Mouse (Mus musculus): Measurements from ENCODE around the gene Psd4. TPM values are rescaled to one million over a fixed set of nuclear protein-coding genes. Genes with fewer than 3 reads are reported as not detected.

Gene Psd4
- polyA plus RNA-seq, 1 experiment, result 12.3 TPM

GRCm38 (mm10) chr2:24384393-24384792 lies 17.0 kb downstream of the Psd4 start:
- no peak for DNase-seq
- H3K4me3 ChIP-seq (replicated peaks; ENCODE audit: extremely low read depth, low read depth, low read length), result no peak overlapping the region

GRCm38 (mm10) chr2:24385111-24385961 lies 18.0 kb downstream of the Psd4 start:
- DNase-seq, result peak; percentile 34
- no peaks in the 10 kb centered on the region for H3K4me1 ChIP-seq (ENCODE audit: control insufficient read depth, insufficient read depth, low read length)
- TF ChIP-seq POLR2A (IDR thresholded peaks at IDR 0.05; ENCODE audit: borderline replicate concordance, extremely low read depth, low read depth, low read length), result no peak
- TF ChIP-seq CTCF (IDR thresholded peaks at IDR 0.05; ENCODE audit: insufficient read depth, low read length), result no peak
- peak overlapping the region; percentile 29 for H3K4me3 ChIP-seq (replicated peaks; ENCODE audit: extremely low read depth, low read depth, low read length)
- WGBS, result 70% methylated on average over 14 of the region's 14 CpGs

More at GRCm38 (mm10) chr2:24384393-24384792, 17.0 kb downstream of the Psd4 start:
- TF ChIP-seq POLR2A (IDR thresholded peaks at IDR 0.05; ENCODE audit: borderline replicate concordance, extremely low read depth, low read depth, low read length) (no peak), CTCF (IDR thresholded peaks at IDR 0.05; ENCODE audit: insufficient read depth, low read length) (no peak)
- H3K4me1 ChIP-seq (ENCODE audit: control insufficient read depth, insufficient read depth, low read length), result no peaks in the 10 kb centered on the region

- DNase-seq, result no peak
- 72% methylated on average over 21 of the region's 21 CpGs for WGBS
- Histone ChIP-seq H3K4me1 (ENCODE audit: control insufficient read depth, insufficient read depth, low read length) (no peaks in the 10 kb centered on the region), H3K4me3 (replicated peaks; ENCODE audit: extremely low read depth, low read depth, low read length) (peak overlapping the region; percentile 31)
- TF ChIP-seq POLR2A (IDR thresholded peaks at IDR 0.05; ENCODE audit: borderline replicate concordance, extremely low read depth, low read depth, low read length) (peak; percentile 31; the same call in 1 of the 2 replicates), CTCF (IDR thresholded peaks at IDR 0.05; ENCODE audit: insufficient read depth, low read length) (no peak)
These were observed 19.0 kb downstream of the Psd4 start for GRCm38 (mm10) chr2:24386158-24386963.

GRCm38 (mm10) chr2:24386964-24387320 lies 19.6 kb downstream of the Psd4 start:
- WGBS, result 72% methylated on average over 2 of the region's 2 CpGs
- H3K4me1 ChIP-seq (ENCODE audit: control insufficient read depth, insufficient read depth, low read length), result no peaks in the 10 kb centered on the region
- no peak for TF ChIP-seq CTCF (IDR thresholded peaks at IDR 0.05; ENCODE audit: insufficient read depth, low read length)
- no peak for TF ChIP-seq POLR2A (IDR thresholded peaks at IDR 0.05; ENCODE audit: borderline replicate concordance, extremely low read depth, low read depth, low read length)
- peak overlapping the region; percentile 2 for H3K4me3 ChIP-seq (replicated peaks; ENCODE audit: extremely low read depth, low read depth, low read length)
- no peak for DNase-seq

GRCm38 (mm10) chr2:24387361-24388283 lies 20.2 kb downstream of the Psd4 start:
- TF ChIP-seq CTCF (IDR thresholded peaks at IDR 0.05; ENCODE audit: insufficient read depth, low read length) (no peak), POLR2A (IDR thresholded peaks at IDR 0.05; ENCODE audit: borderline replicate concordance, extremely low read depth, low read depth, low read length) (no peak)
- WGBS, result 73% methylated on average over 4 of the region's 4 CpGs
- Histone ChIP-seq H3K4me3 (replicated peaks; ENCODE audit: extremely low read depth, low read depth, low read length) (no peak overlapping the region), H3K4me1 (ENCODE audit: control insufficient read depth, insufficient read depth, low read length) (no peaks in the 10 kb centered on the region)
- no peak for DNase-seq

- no peaks in the 10 kb centered on the region for H3K4me1 ChIP-seq (ENCODE audit: control insufficient read depth, insufficient read depth, low read length)
- 74% methylated on average over 2 of the region's 2 CpGs for WGBS
- TF ChIP-seq POLR2A (IDR thresholded peaks at IDR 0.05; ENCODE audit: borderline replicate concordance, extremely low read depth, low read depth, low read length) (no peak), CTCF (IDR thresholded peaks at IDR 0.05; ENCODE audit: insufficient read depth, low read length) (no peak)
- H3K4me3 ChIP-seq (replicated peaks; ENCODE audit: extremely low read depth, low read depth, low read length), result no peak overlapping the region
- no peak for DNase-seq
These were observed 25.9 kb downstream of the Psd4 start for GRCm38 (mm10) chr2:24393251-24393650.

GRCm38 (mm10) chr2:24397115-24397514 lies 29.7 kb downstream of the Psd4 start:
- Histone ChIP-seq H3K4me1 (ENCODE audit: control insufficient read depth, insufficient read depth, low read length) (no peaks in the 10 kb centered on the region), H3K4me3 (replicated peaks; ENCODE audit: extremely low read depth, low read depth, low read length) (no peak overlapping the region)
- DNase-seq, result no peak
- TF ChIP-seq CTCF (IDR thresholded peaks at IDR 0.05; ENCODE audit: insufficient read depth, low read length), result no peak
- no peak for TF ChIP-seq POLR2A (IDR thresholded peaks at IDR 0.05; ENCODE audit: borderline replicate concordance, extremely low read depth, low read depth, low read length)
- WGBS, result 18% methylated on average over 2 of the region's 2 CpGs

- Histone ChIP-seq H3K4me3 (replicated peaks; ENCODE audit: extremely low read depth, low read depth, low read length) (no peak overlapping the region), H3K4me1 (ENCODE audit: control insufficient read depth, insufficient read depth, low read length) (peaks cover 3% of the 10 kb centered on the region; the same call in 1 of the 2 replicates)
- no peak for TF ChIP-seq POLR2A (IDR thresholded peaks at IDR 0.05; ENCODE audit: borderline replicate concordance, extremely low read depth, low read depth, low read length)
- TF ChIP-seq CTCF (IDR thresholded peaks at IDR 0.05; ENCODE audit: insufficient read depth, low read length), result no peak
- 82% methylated on average over 3 of the region's 3 CpGs for WGBS
- DNase-seq, result no peak
These were observed 33.3 kb downstream of the Psd4 start for GRCm38 (mm10) chr2:24400711-24401110.
